Mouse (Mus musculus) G1E (cell line): ENCODE data around the gene Slc6a3. TPM values are rescaled to one million over a fixed set of nuclear protein-coding genes. Genes with fewer than 3 reads are reported as not detected.

Experiments
- ATAC-seq: 2 replicates; pipeline ENCODE4 v1.8.0; 2016; ENCODE audit warnings: mild to moderate bottlenecking; ENCODE audit not compliant: insufficient number of reproducible peaks, poor library complexity, low FRiP score, severe bottlenecking; ENCODE audit errors: extremely low read depth
- DNase-seq: peaks from one replicate; pipeline ENCODE4 v3.0.0; 2012; ENCODE audit warnings: low spot score
- H3K27me3 ChIP-seq: 2 replicates; pipeline ENCODE4 v1.6.1; 2012; ENCODE audit warnings: mild to moderate bottlenecking, low read length, inconsistent platforms; ENCODE audit not compliant: insufficient read depth
- H3K36me3 ChIP-seq: replicated peaks from 2 replicates; pipeline ENCODE3; 2012; ENCODE audit warnings: mild to moderate bottlenecking, inconsistent platforms
- H3K4me1 ChIP-seq: 2 replicates; pipeline ENCODE4 v1.6.1; 2012; ENCODE audit warnings: low read depth, low read length, inconsistent platforms, mixed read lengths; ENCODE audit not compliant: insufficient read depth
- H3K4me3 ChIP-seq: 2 replicates; pipeline ENCODE4 v1.5.1; 2012; ENCODE audit warnings: low read depth, mild to moderate bottlenecking, inconsistent platforms, low read length, moderate library complexity, mixed read lengths
- H3K9me3 ChIP-seq: replicated peaks from 2 replicates; pipeline ENCODE4 v1.6.1; 2012; ENCODE audit warnings: inconsistent platforms
- CTCF ChIP-seq: IDR thresholded peaks from 2 replicates; pipeline ENCODE4 v1.5.1; 2012; ENCODE audit warnings: low read depth, low read length, inconsistent platforms, mixed read lengths
- GATA1 ChIP-seq: IDR thresholded peaks from 2 replicates; pipeline ENCODE4 v1.6.1; 2012; ENCODE audit warnings: borderline replicate concordance, low read length, inconsistent platforms, mixed read lengths
- GATA2 ChIP-seq: IDR thresholded peaks from 2 replicates; pipeline ENCODE4 v1.6.1; 2012; ENCODE audit warnings: low read depth, low read length, inconsistent platforms, borderline replicate concordance
- POLR2AphosphoS5 ChIP-seq: IDR thresholded peaks from 2 replicates; pipeline ENCODE4 v1.6.1; 2012; ENCODE audit warnings: low read depth, low read length, inconsistent platforms; ENCODE audit not compliant: insufficient replicate concordance
- TAL1 ChIP-seq: conservative IDR thresholded peaks from 2 replicates; pipeline ENCODE4 v1.6.1; 2012; ENCODE audit warnings: low read depth, low read length, inconsistent platforms, mixed read lengths
- polyA plus RNA-seq: library from polyadenylated mRNA; stranded (reverse); fragments of >175 nt; gene quantifications from 2 replicates; pipeline ENCODE4 v1.2.3, GENCODE M21; 2012
- total RNA-seq, 2 experiments: library from RNA; stranded (forward) in 1 of 2; stranded (reverse) in 1 of 2; fragments of 200-1000 nt in 1 of 2; fragments of >200 nt in 1 of 2; fragmentation: Nextera tagmentation in 1 of 2; gene quantifications; 2 replicates each; pipeline ENCODE4 v1.2.3; 2014 to 2017

Slc6a3 gene
- not detected in 2 replicates for total RNA-seq (2014; fragmentation: Nextera tagmentation)
- total RNA-seq (2017) = 0.06 TPM in 1 of 2 replicates, not detected in the other
- not detected in 2 replicates for polyA plus RNA-seq

DNA sequence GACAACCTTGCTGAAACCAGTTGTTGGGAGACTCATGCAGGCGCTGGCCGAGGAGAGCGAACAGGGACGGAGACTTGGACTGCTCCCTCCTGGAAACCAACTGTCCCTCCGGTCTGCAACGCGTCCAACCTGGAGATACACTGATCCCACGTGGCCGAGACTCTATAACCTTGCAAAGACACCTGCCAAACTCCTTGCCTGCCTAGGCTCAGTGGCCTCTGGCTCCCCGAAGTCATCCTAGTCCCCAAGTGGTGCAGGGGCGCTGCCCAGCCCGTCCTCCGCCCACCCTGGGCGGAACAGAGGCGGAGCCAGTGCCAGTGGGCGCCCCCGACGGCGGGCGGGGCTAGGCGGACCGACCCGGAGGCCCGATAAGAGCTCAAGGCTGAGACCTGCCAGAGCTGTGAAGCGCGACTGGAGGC is at the start of gene Slc6a3:
TSS of gene Slc6a3 (plus strand) at position 345 of the 419 bp plus-strand sequence.
- Histone ChIP-seq H3K4me3 (no peak within 1 kb of the TSS), H3K4me1 (no peaks in the 10 kb centered on the region), H3K27me3 (0 out of 2 replicates have a peak, but pooled peaks cover 3% of the 10 kb centered on the region), H3K36me3 (no peaks in the 10 kb centered on the region), H3K9me3 (peaks cover 7% of the 10 kb centered on the region; the same call in 1 of the 2 replicates)
- ATAC-seq = no peak
- TF ChIP-seq CTCF (no peak), GATA1 (no peak), TAL1 (no peak), GATA2 (no peak), POLR2AphosphoS5 (no peak)
- DNase-seq = no peak

DNA sequence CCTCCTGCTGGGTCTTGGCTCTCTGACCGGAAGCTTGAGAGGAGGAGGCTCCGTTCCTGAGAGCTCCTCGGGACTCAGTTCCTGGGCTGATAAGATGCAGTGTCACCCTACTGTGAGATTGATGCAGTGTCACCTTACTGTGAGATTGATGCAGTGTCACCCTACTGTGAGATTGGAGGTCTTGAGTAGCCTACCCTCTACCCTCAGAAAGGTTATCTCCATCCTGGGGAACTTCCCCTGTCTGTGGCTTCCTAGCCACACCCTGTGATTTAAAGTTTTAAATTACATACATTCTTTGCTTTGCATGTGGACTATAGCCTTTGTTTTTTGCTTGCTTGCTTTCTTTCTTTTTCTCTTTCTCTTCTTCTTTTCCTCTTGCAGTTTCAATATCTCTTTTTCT is 48.4 kb upstream of the Slc6a3 start:
- no peaks in the 10 kb centered on the region for H3K4me1 ChIP-seq
- peaks cover 11% of the 10 kb centered on the region for H3K9me3 ChIP-seq
- no peaks in the 10 kb centered on the region for H3K36me3 ChIP-seq
- no peak for TF ChIP-seq TAL1
- no peak for TF ChIP-seq CTCF
- no peak for TF ChIP-seq GATA1
- TF ChIP-seq GATA2 = no peak
- TF ChIP-seq POLR2AphosphoS5 = no peak
- DNase-seq (no peak), ATAC-seq (no peak)
- H3K4me3 ChIP-seq = no peak overlapping the region
- H3K27me3 ChIP-seq = no peaks in the 10 kb centered on the region

DNA sequence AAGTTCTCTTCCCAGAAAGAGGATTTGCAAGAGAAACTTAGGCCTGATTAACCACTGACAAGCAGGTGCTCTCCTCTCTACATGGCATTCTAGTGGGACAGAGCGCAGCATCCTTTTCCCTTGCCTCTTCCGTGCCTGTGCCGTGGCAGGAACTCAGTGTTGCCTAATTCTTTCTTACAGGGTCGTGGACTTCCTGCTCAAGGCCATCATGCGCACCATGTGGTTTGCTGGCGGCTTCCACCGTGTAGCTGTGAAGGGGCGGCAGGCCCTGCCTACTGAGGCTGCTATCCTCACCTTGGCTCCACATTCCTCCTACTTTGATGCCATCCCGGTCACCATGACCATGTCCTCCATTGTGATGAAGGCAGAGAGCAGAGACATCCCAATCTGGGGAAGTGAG is 47.8 kb upstream of the Slc6a3 start:
- peaks cover 11% of the 10 kb centered on the region for H3K9me3 ChIP-seq
- H3K4me3 ChIP-seq = no peak overlapping the region
- no peaks in the 10 kb centered on the region for H3K36me3 ChIP-seq
- no peak for DNase-seq
- H3K4me1 ChIP-seq = no peaks in the 10 kb centered on the region
- H3K27me3 ChIP-seq = no peaks in the 10 kb centered on the region
- no peak for ATAC-seq
- no peak for TF ChIP-seq TAL1
- no peak for TF ChIP-seq GATA2

DNA sequence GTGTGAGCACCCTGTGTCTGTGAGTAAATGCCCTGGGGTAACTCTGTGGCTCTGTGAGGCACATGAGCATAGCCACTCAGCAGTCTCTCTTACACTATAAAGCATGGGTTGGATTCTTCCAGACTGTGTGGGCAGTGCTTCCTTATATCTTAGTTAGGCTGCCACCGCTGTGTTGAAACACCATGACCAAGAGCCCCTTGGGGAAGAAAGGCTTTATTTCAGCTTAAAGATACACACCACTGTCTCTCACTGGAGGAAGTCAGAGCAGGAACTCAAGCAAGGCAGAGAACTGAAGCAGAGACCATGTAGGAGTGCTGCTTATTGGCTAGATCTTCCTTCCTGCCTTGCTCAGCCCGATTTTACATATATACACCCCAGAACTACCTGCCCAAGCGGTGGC is 46.6 kb upstream of the Slc6a3 start:
- DNase-seq = no peak
- no peak for TF ChIP-seq GATA1
- no peak for ATAC-seq

DNA sequence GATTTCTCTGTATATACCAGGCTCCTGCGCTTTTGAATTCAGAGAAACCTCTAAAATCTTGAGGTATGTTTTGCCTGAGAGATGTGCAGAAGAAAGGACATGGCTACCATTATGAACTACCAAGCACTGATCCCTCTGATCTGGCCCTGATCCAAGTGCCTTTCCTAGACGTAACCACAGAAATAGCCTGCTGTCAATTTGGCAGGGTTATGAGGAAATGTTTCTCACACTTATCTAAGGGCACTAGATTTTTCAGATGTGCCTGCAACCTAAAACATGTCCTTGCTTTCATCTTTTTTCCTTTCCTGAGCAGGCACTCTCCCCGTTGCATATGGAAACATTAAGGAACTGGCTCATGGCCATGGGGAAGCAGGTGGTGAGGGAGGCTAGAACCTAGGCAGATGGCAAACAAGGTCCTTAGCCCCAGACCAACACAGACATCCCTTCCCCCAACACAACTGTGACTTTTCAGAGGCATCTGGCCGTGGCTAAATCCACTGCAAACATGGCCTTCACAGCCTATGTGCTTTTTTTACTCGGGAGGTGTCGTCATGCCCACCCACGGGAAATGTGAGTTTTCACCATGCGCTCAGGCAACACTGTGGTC is 45.9 kb upstream of the Slc6a3 start:
- DNase-seq (no peak), ATAC-seq (no peak)
- Histone ChIP-seq H3K9me3 (peaks cover 10% of the 10 kb centered on the region), H3K4me1 (no peaks in the 10 kb centered on the region), H3K27me3 (no peaks in the 10 kb centered on the region), H3K4me3 (no peak overlapping the region), H3K36me3 (no peaks in the 10 kb centered on the region)
- TF ChIP-seq TAL1 (no peak), CTCF (no peak), GATA2 (no peak), GATA1 (no peak), POLR2AphosphoS5 (no peak)

More for the DNA sequence above, 46.6 kb upstream of the Slc6a3 start:
- Histone ChIP-seq H3K9me3 (peaks cover 10% of the 10 kb centered on the region), H3K4me1 (no peaks in the 10 kb centered on the region), H3K27me3 (no peaks in the 10 kb centered on the region), H3K36me3 (no peaks in the 10 kb centered on the region), H3K4me3 (no peak overlapping the region)

DNA sequence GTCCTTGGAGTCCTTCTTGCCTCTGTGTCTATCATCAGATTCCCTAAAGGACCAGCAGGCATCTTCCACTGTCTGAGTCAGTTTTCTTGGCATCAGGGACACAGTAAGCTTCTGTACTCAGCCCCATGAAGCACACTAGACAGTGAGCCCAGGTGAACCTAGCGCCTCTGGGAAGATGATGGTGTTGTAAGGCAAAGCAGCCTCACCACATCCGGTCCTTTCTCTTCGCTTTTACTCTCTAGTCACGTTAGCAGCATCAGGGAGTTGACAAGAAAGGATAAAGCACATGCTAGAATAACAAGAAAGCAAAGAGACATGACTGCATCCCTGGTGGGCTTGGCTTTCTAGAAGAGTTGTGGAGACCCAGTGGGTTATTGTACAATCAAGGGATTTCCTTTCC is 43.4 kb upstream of the Slc6a3 start:
- ATAC-seq = no peak
- H3K4me1 ChIP-seq = no peaks in the 10 kb centered on the region

DNA sequence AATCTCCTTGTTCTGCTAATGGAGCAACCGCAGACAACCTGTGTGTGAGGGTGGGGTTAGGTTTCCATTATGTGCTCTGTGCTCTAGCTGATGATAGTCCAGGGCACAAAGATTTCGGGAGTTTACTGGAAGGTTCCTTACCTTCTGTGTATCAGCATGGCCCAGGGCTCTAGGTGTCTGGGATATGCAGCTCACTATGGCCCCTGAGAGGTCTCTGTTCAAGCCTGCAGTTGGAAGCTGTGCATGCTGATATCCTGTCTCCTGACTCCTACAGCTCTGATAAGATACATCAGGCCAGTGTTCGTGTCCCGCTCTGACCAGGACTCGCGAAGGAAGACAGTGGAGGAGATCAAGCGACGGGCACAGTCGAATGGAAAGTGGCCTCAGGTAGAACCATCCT is 42.0 kb upstream of the Slc6a3 start:
- ATAC-seq (no peak), DNase-seq (no peak)
- Histone ChIP-seq H3K9me3 (0 out of 2 replicates have a peak, but pooled peaks cover 4% of the 10 kb centered on the region), H3K27me3 (no peaks in the 10 kb centered on the region), H3K36me3 (no peaks in the 10 kb centered on the region), H3K4me1 (no peaks in the 10 kb centered on the region), H3K4me3 (no peak overlapping the region)
- TF ChIP-seq GATA2 = no peak

More for the DNA sequence above, 43.4 kb upstream of the Slc6a3 start:
- H3K4me3 ChIP-seq = no peak overlapping the region
- no peak for TF ChIP-seq POLR2AphosphoS5
- TF ChIP-seq GATA2 = no peak
- no peak for TF ChIP-seq GATA1
- TF ChIP-seq TAL1 = no peak
- no peak for TF ChIP-seq CTCF
- H3K36me3 ChIP-seq = no peaks in the 10 kb centered on the region
- no peaks in the 10 kb centered on the region for H3K27me3 ChIP-seq
- no peak for DNase-seq
- peaks cover 7% of the 10 kb centered on the region for H3K9me3 ChIP-seq
